In genomic region chr5:137009988-137010387, GRCm38 (mm10) we compare ENCODE assay signal across 10 mouse cellular contexts. TPM values are rescaled to one million over a fixed set of nuclear protein-coding genes. Genes with fewer than 3 reads are reported as not detected.
DNase-seq lines count a peak whose midpoint lies in the region; ATAC-seq and TF ChIP-seq lines count a peak whose summit lies in the region.
"Had no signal": no experiment of that assay in that cellular context is flagged by ENCODE, and none has a peak within 500 bp of the region (broad histone marks: within the 10 kb centered on the region; RNA-seq: fewer than 3 reads in every experiment).

No protein-coding gene starts in this region.

- H3K4me3 ChIP-seq in heart, postnatal 0 days (ENCODE audit: low read depth, low read length), result no peak overlapping the region
- no peak overlapping the region for H3K4me3 ChIP-seq in heart, embryonic 12.5 days
- no peak overlapping the region for H3K4me3 ChIP-seq in hindbrain, postnatal 0 days (ENCODE audit: low read length)
- H3K4me3 ChIP-seq: embryonic facial prominence, embryonic 13.5 days; neural tube, embryonic 13.5 days had no signal

- WGBS in heart, postnatal 0 days, result 31% methylated on average over 3 of the region's 3 CpGs
- WGBS in heart, embryonic 12.5 days, result 27% methylated on average over 3 of the region's 3 CpGs
- WGBS in hindbrain, postnatal 0 days, result 31% methylated on average over 3 of the region's 3 CpGs

- no peak for TF ChIP-seq EP300 in heart, postnatal 0 days (IDR thresholded peaks at IDR 0.05; ENCODE audit: low read depth)

- TF ChIP-seq CTCF in heart, postnatal 0 days (IDR thresholded peaks at IDR 0.05; ENCODE audit: low read depth), result peak; percentile 66
- TF ChIP-seq CTCF in hindbrain, postnatal 0 days (IDR thresholded peaks at IDR 0.05; ENCODE audit: low read depth), result peak; percentile 70

- H3K36me3 ChIP-seq in heart, postnatal 0 days (replicated peaks; ENCODE audit: control insufficient read depth, insufficient read depth, low read length), result no peaks in the 10 kb centered on the region
- H3K36me3 ChIP-seq in heart, embryonic 12.5 days, result no peaks in the 10 kb centered on the region
- no peaks in the 10 kb centered on the region for H3K36me3 ChIP-seq in hindbrain, postnatal 0 days (ENCODE audit: insufficient read depth, low read length)
- H3K36me3 ChIP-seq: embryonic facial prominence, embryonic 13.5 days; neural tube, embryonic 13.5 days had no signal

- H3K27me3 ChIP-seq in heart, postnatal 0 days (ENCODE audit: control insufficient read depth, insufficient read depth, low read length), result no peaks in the 10 kb centered on the region
- no peaks in the 10 kb centered on the region for H3K27me3 ChIP-seq in heart, embryonic 12.5 days (replicated peaks)
- no peaks in the 10 kb centered on the region for H3K27me3 ChIP-seq in hindbrain, postnatal 0 days (ENCODE audit: insufficient read depth, low read length)
- H3K27me3 ChIP-seq: embryonic facial prominence, embryonic 13.5 days; neural tube, embryonic 13.5 days had no signal

- no peaks in the 10 kb centered on the region for H3K9me3 ChIP-seq in heart, postnatal 0 days (replicated peaks; ENCODE audit: control insufficient read depth, low read length)
- peaks cover 13% of the 10 kb centered on the region; the same call in 1 of the 2 replicates for H3K9me3 ChIP-seq in heart, embryonic 12.5 days (replicated peaks)
- H3K9me3 ChIP-seq in hindbrain, postnatal 0 days (ENCODE audit: low read length), result no peaks in the 10 kb centered on the region
- H3K9me3 ChIP-seq: embryonic facial prominence, embryonic 13.5 days; neural tube, embryonic 13.5 days had no signal

- H3K9ac ChIP-seq in heart, postnatal 0 days (replicated peaks; ENCODE audit: low read depth, low read length), result no peak overlapping the region
- no peak overlapping the region for H3K9ac ChIP-seq in heart, embryonic 12.5 days
- no peak overlapping the region for H3K9ac ChIP-seq in hindbrain, postnatal 0 days (replicated peaks; ENCODE audit: low read length)
- H3K9ac ChIP-seq: embryonic facial prominence, embryonic 13.5 days; neural tube, embryonic 13.5 days had no signal

- no peak overlapping the region for H3K4me2 ChIP-seq in heart, postnatal 0 days (ENCODE audit: low read depth, low read length)
- H3K4me2 ChIP-seq in heart, embryonic 12.5 days, result no peak overlapping the region
- H3K4me2 ChIP-seq in hindbrain, postnatal 0 days (ENCODE audit: low read depth, low read length), result no peak overlapping the region
- H3K4me2 ChIP-seq: embryonic facial prominence, embryonic 13.5 days; neural tube, embryonic 13.5 days had no signal

- no peaks in the 10 kb centered on the region for H3K4me1 ChIP-seq in heart, postnatal 0 days (ENCODE audit: control insufficient read depth, insufficient read depth)
- H3K4me1 ChIP-seq in heart, embryonic 12.5 days (replicated peaks), result no peaks in the 10 kb centered on the region; the same call in 1 of the 2 replicates
- no peaks in the 10 kb centered on the region for H3K4me1 ChIP-seq in hindbrain, postnatal 0 days (ENCODE audit: insufficient read depth, low read length)
- H3K4me1 ChIP-seq: embryonic facial prominence, embryonic 13.5 days; neural tube, embryonic 13.5 days had no signal

- no peak overlapping the region for H3K27ac ChIP-seq in heart, postnatal 0 days (ENCODE audit: low read depth)
- H3K27ac ChIP-seq in heart, embryonic 12.5 days (ENCODE audit: poor library complexity, severe bottlenecking), result no peak overlapping the region
- H3K27ac ChIP-seq in hindbrain, postnatal 0 days, result no peak overlapping the region
- H3K27ac ChIP-seq: embryonic facial prominence, embryonic 13.5 days; neural tube, embryonic 13.5 days had no signal

- ATAC-seq in heart, postnatal 0 days (ENCODE audit: insufficient read depth, low read depth), result no peak
- no peak for ATAC-seq in heart, embryonic 12.5 days (ENCODE audit: insufficient number of reproducible peaks, low FRiP score)
- no peak; the same call in 1 of the 2 replicates for ATAC-seq in hindbrain, postnatal 0 days

- peak; percentile 41 for DNase-seq in heart, postnatal 0 days (ENCODE audit: low spot score)
- peak; percentile 72 to 75 for DNase-seq in right cerebral cortex, adult 2 months (ENCODE audit: low spot score in 2 of 2)
- no peak for DNase-seq in right cerebral cortex, postnatal 36 days (ENCODE audit: low spot score in 2 of 2)
- DNase-seq in R1 (ENCODE audit: low read depth, low spot score), result peak; percentile 80
- DNase-seq in hindbrain, postnatal 0 days (ENCODE audit: low spot score), result peak; percentile 70
- DNase-seq in naive thymus-derived CD4-positive, alpha-beta T cell, adult 2 months (ENCODE audit: low read depth), result peak; percentile 48
- no peak for DNase-seq in ovary, postnatal 10 days (ENCODE audit: low spot score)

RNA-seq across cellular contexts. Expression of gene Vgf, which starts 16.2 kb away (rescaled TPM):
- not detected in 2 replicates for total RNA-seq in heart, postnatal 0 days (2014; rRNA removed; ENCODE audit: low replicate concordance)
- polyA plus RNA-seq in heart, postnatal 0 days (2015; fragmentation: Nextera tagmentation; extraction: Ambion mirVana), result 0.05 TPM in 1 of 2 replicates, not detected in the other
- polyA plus RNA-seq in heart, embryonic 12.5 days (2016; fragmentation: Nextera tagmentation; extraction: Ambion mirVana), result 0.12 TPM in 1 of 2 replicates, not detected in the other
- 136 and 137 TPM in 2 replicates for total RNA-seq in hindbrain, postnatal 0 days (2014; rRNA removed)
- polyA plus RNA-seq in hindbrain, postnatal 0 days (2015; fragmentation: Nextera tagmentation; extraction: Ambion mirVana), result 43.2 and 45.9 TPM in 2 replicates

RNA-seq across cellular contexts. Expression of gene Znhit1, which starts 22.2 kb away (rescaled TPM):
- total RNA-seq in heart, postnatal 0 days (2014; rRNA removed; ENCODE audit: low replicate concordance), result 39.7 and 45.6 TPM in 2 replicates
- 77.0 and 78.0 TPM in 2 replicates for polyA plus RNA-seq in heart, postnatal 0 days (2015; fragmentation: Nextera tagmentation; extraction: Ambion mirVana)
- polyA plus RNA-seq in heart, embryonic 12.5 days (2016; fragmentation: Nextera tagmentation; extraction: Ambion mirVana), result 74.4 and 78.1 TPM in 2 replicates
- total RNA-seq in hindbrain, postnatal 0 days (2014; rRNA removed), result 68.1 and 84.1 TPM in 2 replicates
- 140 and 143 TPM in 2 replicates for polyA plus RNA-seq in hindbrain, postnatal 0 days (2015; fragmentation: Nextera tagmentation; extraction: Ambion mirVana)

RNA-seq across cellular contexts. Expression of gene Plod3, which starts 23.2 kb away (rescaled TPM):
- 37.1 and 60.3 TPM in 2 replicates for total RNA-seq in heart, postnatal 0 days (2014; rRNA removed; ENCODE audit: low replicate concordance)
- 21.7 and 24.5 TPM in 2 replicates for polyA plus RNA-seq in heart, postnatal 0 days (2015; fragmentation: Nextera tagmentation; extraction: Ambion mirVana)
- polyA plus RNA-seq in heart, embryonic 12.5 days (2016; fragmentation: Nextera tagmentation; extraction: Ambion mirVana), result 42.7 and 48.6 TPM in 2 replicates
- total RNA-seq in hindbrain, postnatal 0 days (2014; rRNA removed), result 58.8 and 63.5 TPM in 2 replicates
- 25.2 and 28.7 TPM in 2 replicates for polyA plus RNA-seq in hindbrain, postnatal 0 days (2015; fragmentation: Nextera tagmentation; extraction: Ambion mirVana)

RNA-seq across cellular contexts. Expression of gene Ap1s1, which starts 35.9 kb away (rescaled TPM):
- 45.0 and 94.4 TPM in 2 replicates for total RNA-seq in heart, postnatal 0 days (2014; rRNA removed; ENCODE audit: low replicate concordance)
- polyA plus RNA-seq in heart, postnatal 0 days (2015; fragmentation: Nextera tagmentation; extraction: Ambion mirVana), result 93.0 and 96.5 TPM in 2 replicates
- 143 and 145 TPM in 2 replicates for polyA plus RNA-seq in heart, embryonic 12.5 days (2016; fragmentation: Nextera tagmentation; extraction: Ambion mirVana)
- total RNA-seq in hindbrain, postnatal 0 days (2014; rRNA removed), result 122 and 123 TPM in 2 replicates
- polyA plus RNA-seq in hindbrain, postnatal 0 days (2015; fragmentation: Nextera tagmentation; extraction: Ambion mirVana), result 226 and 230 TPM in 2 replicates

RNA-seq across cellular contexts. Expression of gene Cldn15, which starts 43.6 kb away (rescaled TPM):
- 10.2 and 19.3 TPM in 2 replicates for total RNA-seq in heart, postnatal 0 days (2014; rRNA removed; ENCODE audit: low replicate concordance)
- polyA plus RNA-seq in heart, postnatal 0 days (2015; fragmentation: Nextera tagmentation; extraction: Ambion mirVana), result 7.9 and 9.1 TPM in 2 replicates
- 1.9 and 2.1 TPM in 2 replicates for polyA plus RNA-seq in heart, embryonic 12.5 days (2016; fragmentation: Nextera tagmentation; extraction: Ambion mirVana)
- 0.40 TPM in 1 of 2 replicates, not detected in the other for total RNA-seq in hindbrain, postnatal 0 days (2014; rRNA removed)
- 0.24 TPM in 1 of 2 replicates, not detected in the other for polyA plus RNA-seq in hindbrain, postnatal 0 days (2015; fragmentation: Nextera tagmentation; extraction: Ambion mirVana)

Comparison
In these comparisons a context has a peak if more than half of its experiments do, and no peak if none do; other contexts are left out.
1. DNase-seq: peak in heart, postnatal 0 days (single experiment), right cerebral cortex, adult 2 months (2 of 2), R1 (single experiment), hindbrain, postnatal 0 days (single experiment) and naive thymus-derived CD4-positive, alpha-beta T cell, adult 2 months (single experiment); none in right cerebral cortex, postnatal 36 days (0 of 2) and ovary, postnatal 10 days (single experiment).
2. RNA of gene Vgf, which starts 16.2 kb away (polyA plus RNA-seq): 43.2 to 45.9 TPM in hindbrain, postnatal 0 days; 0.12 TPM in heart, embryonic 12.5 days and 0.05 TPM in heart, postnatal 0 days; every median in the first group is over 10 times any median in the second.